Mouse (Mus musculus) cortical plate, adult 2 months (tissue): ENCODE data around the gene Cd300lg.

Experiments used
- CTCF ChIP-seq: fragments of 200-500 bp; IDR thresholded peaks from 2 replicates; pipeline ENCODE4 v1.5.1; 2011; ENCODE audit warnings: mild to moderate bottlenecking, control low read depth, low read length; ENCODE audit not compliant: insufficient read depth; ENCODE audit errors: extremely low read depth
- POLR2A ChIP-seq: fragments of 200-500 bp; IDR thresholded peaks from 2 replicates; pipeline ENCODE4 v1.6.1; 2011; ENCODE audit warnings: mild to moderate bottlenecking, low read length, control low read depth; ENCODE audit not compliant: insufficient read depth; ENCODE audit errors: extremely low read depth

- TF ChIP-seq CTCF (no peak), POLR2A (no peak)
These were observed 11.4 kb downstream of the Cd300lg start for GRCm38 (mm10) chr11:102052697-102053096.
